Mouse (Mus musculus): ENCODE results near the gene Bcl2.

Bcl2 gene

GRCm38 (mm10) chr1:106517099-106517498 lies 197.0 kb downstream of the Bcl2 start:
- in situ Hi-C loops (cut with MboI, MseI), result no loop called here

- in situ Hi-C loops (cut with MboI, MseI), result no loop called here
These were observed 198.5 kb downstream of the Bcl2 start for GRCm38 (mm10) chr1:106515611-106516010.

GRCm38 (mm10) chr1:106513890-106514643 lies 200.0 kb downstream of the Bcl2 start:
- in situ Hi-C loops (cut with MboI, MseI), result no loop called here

GRCm38 (mm10) chr1:106513481-106513880 lies 200.6 kb downstream of the Bcl2 start:
- in situ Hi-C loops (cut with MboI, MseI), result no loop called here

GRCm38 (mm10) chr1:106511593-106511992 lies 202.5 kb downstream of the Bcl2 start:
- in situ Hi-C loops (cut with MboI, MseI), result no loop called here

GRCm38 (mm10) chr1:106507556-106507955 lies 206.5 kb downstream of the Bcl2 start:
- in situ Hi-C loops (cut with MboI, MseI), result no loop called here

- in situ Hi-C loops (cut with MboI, MseI), result loop anchor here (5.0 kb wide), 1 partner anchor 82 kb away; no protein-coding TSS in a partner anchor
These were observed 210.2 kb downstream of the Bcl2 start for GRCm38 (mm10) chr1:106503910-106504309.

GRCm38 (mm10) chr1:106503407-106503806 lies 210.7 kb downstream of the Bcl2 start:
- in situ Hi-C loops (cut with MboI, MseI), result loop anchor here (5.0 kb wide), 1 partner anchor 81 kb away; no protein-coding TSS in a partner anchor

- in situ Hi-C loops (cut with MboI, MseI), result no loop called here
These were observed 216.1 kb downstream of the Bcl2 start for GRCm38 (mm10) chr1:106497999-106498398.
